Mouse (Mus musculus) urinary bladder, adult 2 months (tissue): ENCODE results near the gene F2r. TPM values are rescaled to one million over a fixed set of nuclear protein-coding genes. Genes with fewer than 3 reads are reported as not detected.
A peak's percentile ranks its signal among the peaks of the same experiment; 100 is the strongest.

Experiments used
- DNase-seq: peaks from one replicate; pipeline ENCODE4 v3.0.0; 2022; ENCODE audit warnings: low spot score
- polyA plus RNA-seq: library from polyadenylated mRNA; depleted of rRNA; stranded (reverse); fragments of >200 nt; gene quantifications from 2 replicates; pipeline ENCODE4 v1.2.3, GENCODE M21; 2012; rRNA removed

The F2r gene
- 6.6 and 9.5 TPM in 2 replicates for polyA plus RNA-seq

DNA sequence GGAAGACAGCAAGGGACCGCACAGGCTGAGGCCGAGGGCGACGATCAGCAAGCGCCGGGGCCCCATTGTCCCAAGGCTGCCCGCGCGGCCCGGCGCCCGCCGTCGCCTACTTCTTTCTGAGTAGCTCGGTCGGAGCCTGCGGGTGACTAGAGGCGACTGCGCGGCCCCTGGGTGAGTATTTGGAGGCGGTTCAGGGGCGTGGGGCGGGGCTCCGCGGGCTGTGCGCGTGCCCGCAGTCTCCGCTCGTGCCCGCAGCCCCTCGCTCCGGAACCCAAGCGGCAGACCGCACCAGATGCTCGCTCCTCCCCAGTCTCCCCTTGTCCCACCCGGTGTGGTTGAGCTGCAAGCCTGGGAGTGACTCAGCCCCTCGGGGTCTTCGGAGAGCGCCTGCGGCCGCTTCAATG is at the start of gene F2r:
Gene F2r (minus strand): TSS at position 179 of the 404 bp plus-strand sequence.
- peak; percentile 50 for DNase-seq

DNA sequence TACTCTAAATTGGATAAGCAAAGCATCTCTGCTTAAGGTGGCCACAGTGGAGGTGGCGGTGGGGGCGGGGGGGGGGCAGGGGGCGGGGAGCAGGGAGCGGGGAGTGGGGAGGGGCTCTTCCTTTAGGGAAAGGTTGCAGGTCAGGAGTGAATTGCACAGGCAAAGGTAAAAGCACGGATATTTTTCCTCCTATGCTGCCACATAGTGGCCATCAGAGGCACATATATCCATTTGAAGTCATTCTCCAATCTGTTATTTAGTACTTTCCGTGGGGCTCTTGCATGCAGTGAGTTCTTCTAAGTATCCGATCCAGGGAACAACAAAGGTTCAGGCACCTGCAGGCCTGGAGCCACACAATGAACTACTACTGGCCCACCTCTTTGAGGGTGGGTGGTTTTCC is 49.0 kb upstream of the F2r start:
- no peak for DNase-seq

- no peak for DNase-seq
Observed at GRCm38 (mm10) chr13:95665644-95666356, 47.5 kb upstream of the F2r start.

GRCm38 (mm10) chr13:95663834-95664233 is 45.5 kb upstream of the F2r start:
- no peak for DNase-seq

DNA sequence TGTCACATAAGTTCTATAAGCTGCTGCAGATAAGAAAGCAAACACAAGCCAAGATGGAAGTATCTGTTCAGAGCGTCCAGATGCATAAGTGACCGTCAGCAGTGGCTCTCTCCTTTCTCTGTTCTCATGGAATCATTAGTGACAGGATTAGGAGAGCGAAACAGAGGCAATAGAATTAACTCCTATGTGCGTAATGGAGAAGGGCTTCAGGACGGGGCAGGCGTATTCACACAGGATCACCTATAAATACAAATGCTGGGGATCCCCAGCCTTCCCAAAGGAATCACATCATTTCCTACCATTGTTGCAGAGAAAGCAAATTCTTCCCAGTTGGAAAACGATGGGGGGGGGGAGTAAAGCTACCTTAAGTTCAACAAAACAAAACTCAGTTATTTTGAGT is 41.1 kb upstream of the F2r start:
- DNase-seq, result no peak

DNA sequence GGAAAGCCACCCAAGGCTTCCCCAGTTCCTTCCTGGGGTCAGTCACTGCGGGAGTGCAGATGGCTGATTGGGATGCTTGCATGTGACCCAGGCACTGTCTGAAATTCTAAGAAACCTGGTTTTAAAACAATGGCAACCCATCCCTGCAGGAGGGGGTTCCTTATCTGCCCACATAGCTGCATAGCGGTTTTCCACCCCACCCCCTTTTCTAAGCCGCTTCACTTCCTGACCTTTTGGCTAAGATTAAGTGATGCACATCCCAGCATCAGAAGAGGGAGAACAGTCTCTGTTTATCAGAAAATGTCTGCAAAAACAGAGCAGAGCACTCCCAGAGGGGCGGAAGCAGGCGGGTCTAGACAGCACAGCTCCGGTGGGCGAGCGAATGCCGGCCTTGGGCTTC is 38.9 kb upstream of the F2r start:
- no peak for DNase-seq

DNA sequence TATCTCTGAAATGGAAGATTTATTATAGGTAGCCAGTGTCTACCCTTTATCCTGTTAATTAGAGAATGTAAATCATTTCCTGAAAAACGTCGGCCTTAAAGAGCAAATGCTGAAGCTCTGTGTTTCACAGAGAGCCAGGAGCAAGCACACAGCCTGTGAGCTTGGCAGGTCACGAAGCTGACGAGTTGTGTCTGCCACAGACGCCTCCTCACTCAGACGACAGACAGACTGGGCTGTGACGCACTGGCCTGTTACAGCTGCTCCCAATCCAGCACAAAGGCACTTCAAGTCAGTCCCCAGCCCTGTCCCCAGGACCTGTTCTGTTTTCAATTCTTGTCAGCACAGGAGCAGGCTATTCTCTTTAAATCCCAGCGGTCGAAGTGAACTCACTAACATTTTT is 37.0 kb upstream of the F2r start:
- no peak for DNase-seq

DNA sequence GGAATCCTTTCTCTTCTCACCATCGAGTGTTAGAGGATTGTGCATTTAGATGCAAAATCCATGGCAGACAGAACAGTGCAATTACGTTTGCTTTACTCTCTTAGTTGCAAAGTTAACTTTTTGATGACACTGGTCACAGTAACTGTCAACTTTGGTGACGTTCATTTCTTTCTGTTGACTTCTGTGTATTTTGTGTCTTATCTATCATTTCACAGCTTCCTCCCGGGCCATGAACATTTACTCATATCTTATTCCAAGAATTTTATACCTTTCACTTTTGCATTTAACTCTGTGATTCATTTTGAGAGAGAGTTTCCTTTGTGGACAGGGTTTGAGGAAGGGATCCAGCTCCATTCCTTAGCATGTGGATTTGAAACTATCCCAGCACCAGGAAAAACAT is 35.4 kb upstream of the F2r start:
- DNase-seq, result no peak

DNA sequence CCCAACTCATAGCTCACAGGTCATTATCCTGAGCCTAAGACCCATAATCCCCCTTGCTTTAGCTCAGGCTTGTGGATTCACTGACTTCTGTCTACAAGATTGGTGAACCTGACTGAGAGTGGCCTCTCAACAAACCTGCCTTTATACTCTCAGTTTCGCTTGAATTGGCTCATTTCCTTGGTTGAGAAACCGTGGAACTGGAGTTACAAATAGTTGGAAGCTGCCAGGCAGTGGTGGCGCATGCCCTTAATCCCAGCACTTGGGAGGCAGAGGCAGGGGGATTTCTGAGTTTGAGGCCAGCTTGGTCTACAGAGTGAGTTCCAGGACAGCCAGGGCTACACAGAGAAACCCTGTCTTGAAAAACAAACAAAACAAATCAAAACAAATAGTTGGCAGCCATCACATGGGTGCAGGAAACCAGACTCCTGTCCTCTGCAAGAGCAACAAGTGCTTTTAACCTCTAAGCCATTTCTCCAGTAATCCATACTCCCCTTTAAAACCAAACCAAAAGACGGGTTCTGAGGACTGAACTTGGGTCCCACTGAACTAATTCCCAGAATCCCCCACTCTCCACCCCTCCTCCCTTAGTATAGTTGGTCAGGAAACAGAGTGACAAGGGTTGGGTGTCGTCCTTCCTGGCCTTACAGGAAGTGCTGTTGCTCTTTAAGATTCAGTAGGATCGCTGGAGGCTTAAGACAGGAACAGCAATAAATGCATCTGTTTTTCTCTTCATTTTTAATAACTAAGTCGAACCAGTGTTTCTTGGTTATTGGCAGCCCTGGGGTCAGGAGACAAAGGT is 33.8 kb upstream of the F2r start:
- DNase-seq, result no peak

DNA sequence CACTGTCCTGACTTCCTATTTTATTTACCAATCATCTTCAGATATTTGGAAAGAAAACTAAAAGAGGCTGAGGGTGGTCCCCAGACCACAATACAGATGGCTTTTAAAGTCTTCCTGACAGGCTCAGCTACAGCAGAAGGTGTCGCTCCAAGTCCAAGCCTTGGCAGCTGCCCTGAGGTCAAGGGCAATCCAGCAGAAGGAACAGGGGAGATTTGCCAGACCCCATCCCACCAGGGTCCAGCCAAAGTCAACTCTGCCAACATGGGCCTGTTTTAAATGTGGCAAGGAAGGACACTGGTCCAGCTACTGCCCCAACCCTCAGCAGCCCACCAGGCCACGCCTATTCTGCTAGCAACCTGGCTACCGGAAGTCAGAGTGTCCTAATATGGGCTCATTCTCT is 31.7 kb upstream of the F2r start:
- no peak for DNase-seq

DNA sequence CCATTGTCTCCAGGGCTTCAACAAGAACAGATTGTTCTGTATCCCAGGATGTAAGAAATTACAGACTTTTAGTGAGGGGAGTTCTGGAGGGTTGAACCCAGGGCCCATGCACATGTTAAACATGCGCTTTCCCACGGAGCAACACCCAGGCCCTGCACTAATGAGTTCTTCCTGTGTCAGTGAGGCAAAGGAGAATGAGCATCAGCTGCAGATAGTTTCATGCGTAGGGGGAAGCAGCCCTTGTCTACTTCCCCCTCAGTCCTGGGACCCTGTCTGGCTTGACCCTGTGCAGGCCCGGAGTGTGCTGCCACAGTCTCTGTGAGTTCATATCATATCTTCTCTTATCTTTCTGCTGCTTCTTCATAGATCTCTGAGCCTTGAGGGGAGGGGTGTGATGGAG is 29.0 kb upstream of the F2r start:
- DNase-seq, result no peak

- DNase-seq, result no peak
Observed at GRCm38 (mm10) chr13:95646687-95647111, 28.4 kb upstream of the F2r start.

DNA sequence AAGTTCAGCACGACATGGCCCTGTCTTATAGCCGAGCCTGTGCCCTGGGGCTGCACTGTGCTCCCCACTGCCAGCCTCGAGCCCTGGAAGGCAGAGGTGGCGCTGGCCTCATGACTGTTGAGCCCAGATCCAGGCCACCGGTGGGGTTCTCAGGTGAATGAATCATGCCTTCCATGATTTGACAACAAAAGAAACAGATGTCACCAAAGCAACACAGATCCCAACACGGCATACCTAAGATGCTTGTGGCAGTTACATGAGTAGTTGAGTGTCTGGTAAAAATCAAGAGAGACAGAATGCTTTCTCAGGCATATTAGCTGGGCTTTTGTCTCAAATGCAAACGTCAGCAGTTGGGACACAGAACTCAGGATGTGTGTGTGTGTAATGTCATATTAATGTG is 25.5 kb upstream of the F2r start:
- no peak for DNase-seq

DNA sequence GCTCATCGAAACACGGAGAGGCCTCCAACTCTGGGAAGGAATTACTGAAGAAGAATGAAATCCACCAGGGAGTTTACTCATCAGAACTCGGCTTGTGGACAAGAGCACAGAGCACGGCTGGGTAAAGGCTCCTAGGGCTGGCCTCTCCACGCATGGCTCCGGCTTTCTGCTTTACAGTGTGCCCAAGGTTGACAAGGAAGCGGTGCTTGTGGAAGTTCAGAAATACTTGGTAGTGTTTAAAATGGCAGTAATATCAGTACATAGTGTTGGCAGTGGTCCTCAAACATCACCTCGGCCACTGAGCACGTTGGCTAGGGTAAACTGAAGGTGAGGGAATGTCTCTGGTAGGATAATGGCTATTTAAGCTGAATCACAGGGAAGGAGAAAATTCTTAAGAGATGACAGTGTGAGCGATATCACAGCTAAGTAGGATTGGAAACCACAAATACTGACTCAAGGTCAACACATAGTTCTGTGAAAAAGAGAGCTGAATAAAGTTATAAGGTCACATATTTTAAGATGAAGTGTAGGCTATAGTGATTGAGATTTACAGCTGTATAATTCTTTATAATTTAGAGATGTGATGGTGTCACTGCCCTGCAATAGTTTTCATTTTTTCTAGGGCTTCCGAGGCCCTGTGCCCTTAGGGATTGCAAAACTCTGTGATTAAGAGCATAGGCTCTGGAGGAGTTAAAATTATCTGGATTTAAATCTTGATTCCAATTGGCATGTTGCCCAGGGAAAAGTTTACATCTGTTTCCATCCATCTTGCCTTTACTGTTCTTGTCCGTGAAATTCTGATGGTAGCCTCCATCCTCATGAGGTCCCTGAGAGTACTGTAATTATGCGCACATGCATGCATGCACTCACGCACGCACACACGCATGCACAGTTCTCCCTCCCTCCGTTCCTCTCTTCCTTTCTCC is 23.0 kb upstream of the F2r start:
- DNase-seq, result no peak

GRCm38 (mm10) chr13:95640408-95640807 is 22.1 kb upstream of the F2r start:
- no peak for DNase-seq

GRCm38 (mm10) chr13:95639336-95640116 is 21.2 kb upstream of the F2r start:
- DNase-seq, result no peak

DNA sequence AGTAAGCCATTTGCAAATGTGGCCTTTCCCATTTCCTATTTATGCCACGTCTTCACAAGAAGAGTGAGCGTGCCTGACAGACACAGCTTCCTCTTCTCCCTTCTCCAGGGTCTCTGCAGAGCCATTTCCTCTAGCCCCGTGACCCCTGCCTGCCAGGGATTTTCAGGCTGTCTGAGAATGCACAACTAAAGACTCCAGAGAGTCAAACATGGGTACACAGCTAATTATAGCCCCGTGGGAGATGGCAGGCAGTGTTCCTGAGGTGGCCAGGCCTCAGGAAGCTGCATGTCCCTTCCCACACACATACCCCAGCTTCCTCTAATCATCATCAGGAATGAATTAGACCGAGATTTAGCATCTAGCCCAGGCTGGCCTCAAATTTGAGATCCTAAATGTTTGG is 20.6 kb upstream of the F2r start:
- no peak for DNase-seq

- DNase-seq, result no peak
Observed at GRCm38 (mm10) chr13:95637737-95638136, 19.4 kb upstream of the F2r start.

GRCm38 (mm10) chr13:95635301-95635700 is 17.0 kb upstream of the F2r start:
- no peak for DNase-seq

- DNase-seq, result no peak
Observed at GRCm38 (mm10) chr13:95634451-95634850, 16.2 kb upstream of the F2r start.

DNA sequence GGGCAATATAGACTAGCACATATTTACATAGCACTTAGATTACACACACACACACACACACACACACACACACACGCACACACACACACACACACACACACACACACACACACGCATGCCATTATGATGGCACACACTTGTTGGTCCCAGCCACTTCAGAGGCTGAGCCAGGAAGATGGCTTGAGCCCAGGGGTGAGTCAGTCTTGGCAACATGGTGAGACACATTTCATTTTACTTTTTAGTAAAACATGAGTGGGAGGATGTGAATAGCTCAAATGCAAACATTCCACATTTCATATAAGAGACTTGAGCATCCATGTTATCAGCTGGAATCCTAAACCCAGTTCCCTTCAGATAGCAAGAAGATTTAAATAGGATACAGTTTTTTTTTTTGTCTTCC is 15.1 kb upstream of the F2r start:
- no peak for DNase-seq
